Mouse (Mus musculus): ENCODE measurements around the gene Ripor3. TPM values are rescaled to one million over a fixed set of nuclear protein-coding genes. Genes with fewer than 3 reads are reported as not detected.

Gene Ripor3
- polyA plus RNA-seq, 2 experiments, result 5.3 to 21.0 TPM

DNA sequence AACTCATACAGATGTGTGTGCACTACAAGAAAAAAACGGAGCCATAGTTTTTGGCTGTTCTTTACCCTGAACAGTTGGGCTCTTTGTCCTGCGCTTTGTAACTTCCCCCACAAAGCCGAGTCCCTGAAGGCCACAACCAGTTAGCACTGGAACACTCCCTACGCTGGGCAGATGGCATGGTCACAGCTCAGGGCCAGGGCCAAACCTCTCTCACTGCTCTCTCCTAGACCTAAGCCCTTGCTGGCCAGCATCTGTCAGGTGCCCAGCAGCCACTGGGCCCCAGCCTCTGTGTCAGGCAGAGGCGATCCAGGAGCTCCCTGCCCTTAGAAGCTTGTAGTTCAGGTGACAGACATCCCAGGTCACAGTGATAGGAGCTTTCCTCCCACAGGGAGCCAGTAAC, 65.0 kb downstream of the Ripor3 start:
- no peak for TF ChIP-seq POLR2A (IDR thresholded peaks at IDR 0.05; ENCODE audit: borderline replicate concordance, extremely low read depth, insufficient read depth, insufficient read length)
- no peaks in the 10 kb centered on the region for H3K9me3 ChIP-seq (ENCODE audit: control insufficient read depth, low read length)
- no peak overlapping the region for H3K4me2 ChIP-seq (replicated peaks; ENCODE audit: low read depth, low read length, severe bottlenecking)
- no peaks in the 10 kb centered on the region; the same call in 1 of the 2 replicates for H3K36me3 ChIP-seq (ENCODE audit: control insufficient read depth, insufficient read depth, low read length)
- no peaks in the 10 kb centered on the region for H3K27me3 ChIP-seq (ENCODE audit: control insufficient read depth, insufficient read depth, low read length)
- DNase-seq (ENCODE audit: low spot score) (no peak), ATAC-seq (ENCODE audit: low FRiP score, low read depth) (no peak)
- H3K4me3 ChIP-seq (replicated peaks; ENCODE audit: low read length), result no peak overlapping the region
- peaks cover 47% of the 10 kb centered on the region for H3K4me1 ChIP-seq (ENCODE audit: control insufficient read depth, insufficient read depth, low read length)
- 67% methylated on average over 5 of the region's 5 CpGs for WGBS
- H3K9ac ChIP-seq (ENCODE audit: low read depth, low read length, severe bottlenecking), result no peak overlapping the region
- no peak overlapping the region for H3K27ac ChIP-seq (replicated peaks; ENCODE audit: low read depth, low read length)

DNA sequence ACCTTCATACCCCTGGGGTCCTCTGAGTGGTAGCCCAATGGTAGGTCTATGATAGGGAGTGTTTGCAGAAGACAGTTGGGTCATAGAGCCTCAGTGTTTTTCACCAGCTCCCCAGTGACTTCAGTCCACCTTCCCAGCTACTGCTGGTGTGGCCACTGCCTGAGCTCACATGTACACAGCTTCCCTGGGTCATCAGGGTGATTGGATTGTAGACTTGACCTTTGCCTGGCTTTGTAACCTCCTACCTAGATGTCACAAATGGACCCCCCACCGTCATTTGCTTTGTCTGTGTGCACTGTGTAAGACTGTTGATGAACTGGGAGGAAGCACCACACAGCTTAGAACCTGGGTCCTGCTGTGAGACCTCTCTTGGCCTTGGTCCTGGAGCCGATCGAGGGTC, 66.2 kb downstream of the Ripor3 start:
- Histone ChIP-seq H3K27me3 (ENCODE audit: control insufficient read depth, insufficient read depth, low read length) (no peaks in the 10 kb centered on the region), H3K4me3 (replicated peaks; ENCODE audit: low read length) (no peak overlapping the region), H3K4me2 (replicated peaks; ENCODE audit: low read depth, low read length, severe bottlenecking) (no peak overlapping the region), H3K4me1 (ENCODE audit: control insufficient read depth, insufficient read depth, low read length) (peaks cover 58% of the 10 kb centered on the region), H3K9ac (ENCODE audit: low read depth, low read length, severe bottlenecking) (no peak overlapping the region), H3K9me3 (ENCODE audit: control insufficient read depth, low read length) (no peaks in the 10 kb centered on the region), H3K27ac (replicated peaks; ENCODE audit: low read depth, low read length) (0 out of 2 replicates have a peak overlapping the region, but pooled peaks have one; percentile 28), H3K36me3 (ENCODE audit: control insufficient read depth, insufficient read depth, low read length) (no peaks in the 10 kb centered on the region; the same call in 1 of the 2 replicates)
- no peak for DNase-seq (ENCODE audit: low spot score)
- no peak for ATAC-seq (ENCODE audit: low FRiP score, low read depth)
- TF ChIP-seq POLR2A (IDR thresholded peaks at IDR 0.05; ENCODE audit: borderline replicate concordance, extremely low read depth, insufficient read depth, insufficient read length), result no peak
- WGBS, result 90% methylated on average over 3 of the region's 3 CpGs

DNA sequence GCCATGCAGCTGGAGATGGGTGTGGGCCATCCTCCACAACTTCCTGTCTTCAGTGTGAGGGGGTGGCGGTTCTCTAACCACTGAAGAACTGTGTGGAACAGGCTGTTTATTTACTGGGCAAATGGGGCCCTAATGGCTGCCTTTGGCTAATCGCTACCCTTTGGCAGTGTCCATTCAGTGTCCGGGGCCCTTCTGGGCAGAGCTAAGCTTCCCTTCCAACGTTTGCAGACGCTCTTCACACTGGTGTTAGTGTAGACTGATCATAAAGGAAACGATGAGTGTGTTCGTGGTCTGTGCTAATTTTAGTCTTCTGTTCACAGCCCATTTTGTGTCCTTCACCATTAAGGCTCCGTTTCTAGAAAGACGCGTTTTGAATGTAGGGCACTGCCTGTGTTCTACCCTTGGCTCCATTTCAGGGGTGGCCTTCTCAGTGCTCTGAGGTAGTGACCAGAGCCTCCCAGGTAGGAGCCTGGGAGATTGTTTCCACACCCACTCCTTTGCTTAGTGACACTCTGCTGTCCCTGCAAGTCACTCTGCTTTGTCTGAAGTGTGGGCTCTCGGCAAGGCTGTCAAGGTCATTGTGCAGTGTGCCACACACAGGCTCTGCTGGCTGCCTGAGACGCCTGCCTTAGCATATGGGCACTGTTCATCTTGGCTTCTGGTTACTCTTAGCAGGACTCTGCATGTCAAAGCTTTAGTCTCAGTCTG, 67.3 kb downstream of the Ripor3 start:
- DNase-seq (ENCODE audit: low spot score) (no peak), ATAC-seq (ENCODE audit: low FRiP score, low read depth) (no peak)
- no peak for TF ChIP-seq POLR2A (IDR thresholded peaks at IDR 0.05; ENCODE audit: borderline replicate concordance, extremely low read depth, insufficient read depth, insufficient read length)
- Histone ChIP-seq H3K4me2 (replicated peaks; ENCODE audit: low read depth, low read length, severe bottlenecking) (no peak overlapping the region), H3K36me3 (ENCODE audit: control insufficient read depth, insufficient read depth, low read length) (peaks cover 3% of the 10 kb centered on the region; the same call in 1 of the 2 replicates), H3K4me1 (ENCODE audit: control insufficient read depth, insufficient read depth, low read length) (peaks cover 57% of the 10 kb centered on the region), H3K27ac (replicated peaks; ENCODE audit: low read depth, low read length) (peak overlapping the region; percentile 46; the same call in 1 of the 2 replicates), H3K27me3 (ENCODE audit: control insufficient read depth, insufficient read depth, low read length) (no peaks in the 10 kb centered on the region), H3K9ac (ENCODE audit: low read depth, low read length, severe bottlenecking) (no peak overlapping the region), H3K9me3 (ENCODE audit: control insufficient read depth, low read length) (no peaks in the 10 kb centered on the region), H3K4me3 (replicated peaks; ENCODE audit: low read length) (no peak overlapping the region)
- 75% methylated on average over 12 of the region's 12 CpGs for WGBS

DNA sequence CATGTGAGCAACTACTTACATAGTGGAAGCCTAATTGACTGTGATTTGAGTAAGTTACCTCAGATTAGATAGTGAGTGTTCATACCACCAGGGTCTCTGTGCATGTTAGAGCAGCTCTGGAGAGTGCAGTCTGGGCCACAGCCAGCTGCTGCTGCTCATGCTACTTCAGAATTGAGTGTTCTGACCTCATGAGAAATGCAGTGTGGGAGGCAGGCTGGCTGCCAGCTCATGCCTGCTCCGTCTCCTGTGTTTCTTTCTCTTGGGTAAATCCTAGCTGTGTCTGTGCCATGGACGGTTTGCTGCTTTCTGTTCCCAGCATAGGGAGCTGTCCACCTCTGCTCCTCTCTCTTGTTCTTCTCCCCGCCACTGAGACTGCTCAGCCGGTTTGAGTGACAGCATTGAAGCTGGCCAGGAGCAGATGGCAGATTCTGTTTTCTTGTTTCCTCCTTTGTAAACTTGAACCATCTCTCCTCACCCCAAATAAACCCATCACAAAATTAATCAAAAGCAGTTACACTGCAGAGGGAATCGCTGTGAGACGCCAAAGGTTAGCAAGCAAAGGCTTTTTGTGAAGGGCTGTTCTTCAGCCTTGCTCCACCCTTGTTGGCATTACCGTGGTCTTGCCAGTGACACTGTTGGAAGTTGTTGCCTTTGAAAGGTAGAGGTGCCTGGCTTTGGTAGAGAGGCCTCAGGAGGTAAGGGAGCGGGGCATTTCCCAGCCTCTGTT, 68.1 kb downstream of the Ripor3 start:
- Histone ChIP-seq H3K9me3 (ENCODE audit: control insufficient read depth, low read length) (no peaks in the 10 kb centered on the region), H3K27me3 (ENCODE audit: control insufficient read depth, insufficient read depth, low read length) (no peaks in the 10 kb centered on the region), H3K4me2 (replicated peaks; ENCODE audit: low read depth, low read length, severe bottlenecking) (no peak overlapping the region), H3K27ac (replicated peaks; ENCODE audit: low read depth, low read length) (peak overlapping the region; percentile 46; the same call in 1 of the 2 replicates), H3K4me3 (replicated peaks; ENCODE audit: low read length) (no peak overlapping the region), H3K4me1 (ENCODE audit: control insufficient read depth, insufficient read depth, low read length) (peaks cover 54% of the 10 kb centered on the region), H3K9ac (ENCODE audit: low read depth, low read length, severe bottlenecking) (no peak overlapping the region), H3K36me3 (ENCODE audit: control insufficient read depth, insufficient read depth, low read length) (peaks cover 3% of the 10 kb centered on the region; the same call in 1 of the 2 replicates)
- TF ChIP-seq POLR2A (IDR thresholded peaks at IDR 0.05; ENCODE audit: borderline replicate concordance, extremely low read depth, insufficient read depth, insufficient read length), result no peak
- ATAC-seq (ENCODE audit: low FRiP score, low read depth) (no peak), DNase-seq (ENCODE audit: low spot score) (peak; percentile 70)
- 41% methylated on average over 8 of the region's 8 CpGs for WGBS

GRCm38 (mm10) chr2:167941745-167942176, 68.7 kb downstream of the Ripor3 start:
- H3K4me2 ChIP-seq (replicated peaks; ENCODE audit: low read depth, low read length, severe bottlenecking), result no peak overlapping the region
- no peak overlapping the region for H3K27ac ChIP-seq (replicated peaks; ENCODE audit: low read depth, low read length)
- ATAC-seq (ENCODE audit: low FRiP score, low read depth), result no peak
- no peak for DNase-seq (ENCODE audit: low spot score)
- no peak overlapping the region for H3K4me3 ChIP-seq (replicated peaks; ENCODE audit: low read length)
- H3K9ac ChIP-seq (ENCODE audit: low read depth, low read length, severe bottlenecking), result no peak overlapping the region
- H3K36me3 ChIP-seq (ENCODE audit: control insufficient read depth, insufficient read depth, low read length), result 0 out of 2 replicates have a peak, but pooled peaks cover 3% of the 10 kb centered on the region
- 55% methylated on average over 6 of the region's 6 CpGs for WGBS
- peaks cover 54% of the 10 kb centered on the region for H3K4me1 ChIP-seq (ENCODE audit: control insufficient read depth, insufficient read depth, low read length)
- H3K27me3 ChIP-seq (ENCODE audit: control insufficient read depth, insufficient read depth, low read length), result no peaks in the 10 kb centered on the region
- TF ChIP-seq POLR2A (IDR thresholded peaks at IDR 0.05; ENCODE audit: borderline replicate concordance, extremely low read depth, insufficient read depth, insufficient read length), result no peak
- H3K9me3 ChIP-seq (ENCODE audit: control insufficient read depth, low read length), result no peaks in the 10 kb centered on the region

All from limb, embryonic 14.5 days (tissue).